Mouse (Mus musculus) thymus, postnatal 25 days (tissue): ENCODE measurements around the gene Nr6a1.

Experiments used
- DNase-seq: peaks from one replicate; pipeline ENCODE4 v3.0.0; 2022

Nr6a1 gene

DNA sequence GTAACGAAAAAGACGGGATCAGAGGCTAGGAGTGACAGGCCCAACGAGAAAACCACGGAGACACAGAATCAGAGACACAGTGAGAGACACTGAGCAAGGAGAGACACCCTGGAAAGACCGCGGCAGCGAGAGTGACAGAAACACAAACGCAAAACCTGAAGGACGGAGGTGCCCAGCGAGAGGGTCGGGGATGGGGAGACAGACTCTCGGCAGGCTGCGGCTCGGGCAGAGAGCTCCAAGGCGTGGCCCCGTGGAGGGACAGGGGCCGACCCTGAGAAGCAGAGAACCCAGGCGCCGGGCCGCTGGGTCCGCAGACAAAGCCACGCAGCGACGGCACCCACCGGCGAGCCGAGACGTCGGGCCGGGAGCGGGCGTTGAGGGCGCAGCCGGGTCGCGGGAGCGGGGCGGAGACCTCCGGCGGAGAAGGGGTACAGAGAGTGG, 216.0 kb downstream of the Nr6a1 start:
- DNase-seq, result no peak

DNA sequence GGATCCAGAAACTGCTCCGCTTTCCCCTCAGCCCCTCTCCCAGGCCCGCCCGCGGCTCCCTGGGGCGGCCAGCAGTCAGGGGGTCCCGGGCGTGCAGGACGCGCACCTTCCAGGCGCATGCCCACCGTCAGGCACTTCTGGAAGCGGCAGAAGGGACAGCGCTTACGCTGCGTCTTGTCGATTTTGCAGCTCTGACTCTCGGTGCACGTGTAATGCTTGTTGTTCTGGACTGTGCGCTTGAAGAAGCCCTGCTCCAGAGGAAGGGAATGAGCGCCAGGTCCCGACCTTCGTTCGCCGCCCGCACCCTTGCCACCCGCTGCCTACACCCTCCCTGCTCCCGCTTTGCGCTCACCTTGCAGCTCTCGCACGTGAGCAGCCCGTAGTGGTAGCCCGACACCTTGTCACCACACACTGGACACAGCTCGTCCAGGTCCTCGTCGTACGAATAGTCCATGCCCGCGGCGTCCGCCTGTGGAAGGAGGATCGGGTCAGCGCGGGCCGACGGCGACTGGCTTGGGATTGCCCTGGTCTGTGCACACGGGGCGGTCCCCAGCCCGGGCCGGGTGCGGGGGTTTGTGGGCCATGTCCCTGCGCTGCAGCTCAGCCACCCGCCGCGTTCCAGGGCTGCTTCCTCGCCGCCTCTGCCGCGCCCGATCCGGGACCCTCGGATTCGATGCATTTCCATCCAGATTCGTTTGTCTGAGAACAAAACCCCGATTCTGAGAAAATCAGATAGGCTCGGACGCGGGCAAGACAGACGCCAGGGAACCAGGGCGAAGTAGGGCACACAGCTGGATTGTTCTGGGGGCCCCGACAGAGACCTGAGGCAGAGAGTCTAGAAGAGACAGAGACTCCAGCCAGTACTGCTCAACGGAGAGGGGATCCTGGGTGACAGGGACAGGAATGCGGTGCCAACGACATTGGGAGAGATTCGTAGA, 216.9 kb downstream of the Nr6a1 start:
- DNase-seq, result no peak

DNA sequence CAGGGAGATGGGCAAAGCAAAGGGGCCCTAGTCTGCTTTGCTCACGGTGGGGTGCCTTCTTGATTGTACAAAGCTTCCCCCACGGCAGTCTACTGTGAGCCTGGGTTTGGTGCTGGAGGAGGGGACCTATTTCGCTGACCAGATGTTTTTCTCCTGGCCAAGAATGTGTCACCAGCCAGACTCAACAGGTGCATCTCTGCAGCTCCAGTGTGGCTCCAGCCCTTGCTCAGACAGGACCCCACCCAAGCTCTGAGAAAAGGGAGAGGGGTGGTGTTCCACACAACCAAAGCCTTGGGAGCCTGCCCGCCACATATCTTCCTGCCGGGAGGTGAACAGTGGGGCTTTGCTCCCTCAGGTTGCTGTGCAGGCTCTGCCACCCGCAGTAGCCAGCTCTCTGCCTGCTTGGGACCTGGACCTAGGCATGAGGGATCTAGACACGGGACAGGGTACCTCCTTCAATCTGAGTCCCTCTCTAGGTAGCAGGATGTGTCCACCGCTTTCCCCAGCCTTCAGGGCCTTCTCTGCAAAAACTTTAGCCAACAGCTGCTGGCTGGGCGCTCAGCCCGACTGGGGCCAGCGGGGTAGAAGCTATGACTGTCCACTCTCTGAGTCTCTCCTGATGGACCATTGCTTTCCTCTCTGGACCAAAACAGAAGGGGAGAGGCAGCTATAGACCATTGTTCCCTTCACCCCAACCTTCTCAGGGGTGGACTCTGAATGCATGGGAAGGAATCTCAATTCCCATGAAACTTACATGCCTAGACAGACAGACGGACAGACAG, 218.4 kb downstream of the Nr6a1 start:
- no peak for DNase-seq

DNA sequence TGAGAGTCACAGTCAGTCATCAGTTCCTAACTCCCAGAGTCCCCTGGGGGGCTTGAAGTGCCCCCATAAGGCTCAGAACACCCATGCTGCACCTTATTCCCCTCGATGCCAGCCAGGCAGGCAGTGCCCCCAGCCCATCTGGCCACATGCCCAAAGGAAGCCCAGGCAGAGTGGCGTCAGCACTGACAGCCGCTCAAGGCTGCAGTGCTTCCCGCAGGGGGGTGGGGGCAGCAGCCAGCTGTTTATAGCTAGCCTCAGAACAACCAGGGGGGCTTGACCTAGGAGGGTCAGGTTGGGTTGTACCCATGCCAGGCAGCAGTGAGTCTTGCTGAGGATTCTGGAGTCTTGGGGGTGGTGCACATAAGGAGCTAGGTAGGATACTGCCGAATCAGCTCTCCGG, 220.8 kb downstream of the Nr6a1 start:
- DNase-seq, result no peak

DNA sequence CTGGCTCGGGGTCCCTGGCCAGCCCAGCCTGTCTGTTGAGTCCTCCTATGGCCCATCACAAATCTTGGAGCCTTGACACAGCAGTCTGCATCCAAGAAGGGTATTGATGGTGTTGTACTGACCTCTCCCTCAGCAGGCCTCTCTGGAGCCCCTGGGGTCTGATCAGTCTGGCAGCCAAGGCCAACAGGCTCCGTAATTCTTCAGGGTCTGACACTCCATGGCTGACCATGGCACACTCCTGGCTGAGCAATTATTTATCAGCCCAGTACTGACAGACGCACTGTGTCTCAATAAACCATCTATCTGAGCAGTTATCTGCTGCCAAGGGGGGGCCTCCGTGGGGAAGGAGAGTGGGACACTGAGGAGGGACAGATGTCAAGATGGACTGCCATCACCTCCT, 222.5 kb downstream of the Nr6a1 start:
- no peak for DNase-seq

DNA sequence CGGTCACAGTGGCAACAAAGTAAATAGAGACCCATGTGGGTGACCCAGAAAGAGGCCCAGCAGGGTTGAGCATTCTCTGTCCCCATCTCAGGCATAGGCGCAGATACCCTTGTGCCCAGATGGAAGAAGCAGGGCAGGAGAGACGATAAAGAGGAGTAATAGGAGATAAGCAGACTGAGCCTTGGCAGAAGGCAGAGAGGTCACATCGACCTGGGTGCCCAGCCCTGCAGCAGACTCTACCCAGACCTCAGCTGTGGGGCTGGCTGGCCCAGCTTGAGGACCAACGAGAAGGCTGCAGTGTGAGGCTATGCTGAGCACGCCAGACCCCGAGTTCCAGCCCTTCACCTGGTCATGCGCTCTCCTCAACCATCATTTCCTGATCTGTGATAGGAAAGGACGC, 223.2 kb downstream of the Nr6a1 start:
- DNase-seq, result no peak

DNA sequence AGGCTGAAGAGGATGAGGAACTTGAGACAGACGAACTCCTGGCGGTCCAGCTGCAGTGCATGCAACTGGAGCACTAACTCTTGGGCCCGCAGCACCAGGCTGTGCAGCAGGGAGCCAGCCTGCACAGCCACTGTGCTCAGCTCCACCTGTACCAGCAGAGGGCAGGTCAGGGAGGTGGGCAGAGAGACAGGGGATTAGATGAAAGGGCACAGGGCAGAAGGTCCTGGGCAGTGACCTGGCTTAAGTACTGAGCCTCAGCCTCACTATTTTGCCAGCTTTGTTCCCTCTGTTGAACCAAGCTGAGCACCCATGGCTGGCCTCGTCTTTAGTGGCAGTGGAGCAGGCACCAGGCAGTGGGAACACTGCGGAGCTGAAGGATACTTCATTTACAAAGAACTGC, 227.3 kb downstream of the Nr6a1 start:
- no peak for DNase-seq

DNA sequence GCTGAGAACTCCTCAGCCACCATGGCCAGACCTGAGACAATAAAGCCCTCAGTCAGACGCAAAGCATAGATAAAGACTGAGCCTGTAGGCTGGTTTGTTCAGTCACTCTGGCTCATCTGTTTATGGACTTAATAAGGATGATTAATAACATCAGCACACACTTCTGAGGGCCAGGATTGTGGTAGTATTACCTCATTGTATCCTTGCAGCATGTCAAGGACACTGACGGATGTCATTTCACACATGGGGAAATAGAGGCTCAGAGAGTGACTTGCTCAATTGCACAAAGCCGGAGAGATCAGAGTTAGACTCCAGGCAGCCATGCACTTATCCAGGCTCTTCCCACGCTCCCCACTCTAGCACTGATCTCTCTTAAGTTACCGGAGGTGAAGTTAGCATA, 228.9 kb downstream of the Nr6a1 start:
- DNase-seq, result no peak

DNA sequence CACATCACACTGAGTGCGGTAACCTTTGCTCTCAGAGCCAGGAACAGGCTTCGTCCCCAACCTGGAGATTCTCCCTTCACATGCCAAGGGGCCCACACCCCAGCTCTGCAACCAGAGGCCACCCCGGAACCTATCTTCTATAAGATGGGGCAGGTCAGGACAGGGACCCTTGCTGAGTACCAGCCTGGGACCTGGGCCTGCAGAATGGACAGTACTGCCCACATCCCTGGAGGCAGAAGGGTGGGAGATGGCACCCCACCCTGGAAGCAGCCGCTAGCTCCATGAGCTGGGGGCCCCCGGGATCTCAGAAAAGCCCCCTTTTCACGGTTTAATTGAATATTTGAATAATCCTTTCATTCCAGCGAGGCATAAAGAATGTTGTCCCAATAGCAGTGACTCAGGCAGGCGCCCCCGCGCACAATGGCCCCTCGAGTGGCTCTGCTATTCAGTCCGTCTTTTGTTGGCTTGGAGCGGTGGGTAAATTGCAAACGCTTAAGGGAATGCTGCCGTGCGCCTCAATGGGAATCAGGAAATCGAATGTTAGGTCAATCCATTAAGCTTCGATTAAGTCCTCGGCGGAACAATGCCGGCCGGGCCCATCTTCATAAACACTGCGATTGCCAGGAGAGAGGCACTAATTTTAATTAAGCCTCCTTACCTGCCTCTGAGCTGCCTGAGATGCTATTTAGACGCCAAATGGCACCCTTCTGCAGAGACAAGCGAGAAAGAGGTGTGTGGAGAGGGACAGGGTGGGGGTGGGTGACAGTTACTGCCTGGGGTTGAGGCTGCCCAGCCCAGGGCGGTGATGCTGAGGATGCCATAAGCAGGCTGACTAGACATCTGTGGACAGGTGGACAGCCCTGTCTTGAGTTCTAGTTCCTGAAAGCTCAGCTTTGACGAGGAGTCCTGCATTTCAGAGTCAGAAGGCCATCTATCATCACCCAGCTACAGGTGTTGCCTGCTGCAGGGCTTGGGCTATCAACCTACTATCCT, 230.1 kb downstream of the Nr6a1 start:
- no peak for DNase-seq

DNA sequence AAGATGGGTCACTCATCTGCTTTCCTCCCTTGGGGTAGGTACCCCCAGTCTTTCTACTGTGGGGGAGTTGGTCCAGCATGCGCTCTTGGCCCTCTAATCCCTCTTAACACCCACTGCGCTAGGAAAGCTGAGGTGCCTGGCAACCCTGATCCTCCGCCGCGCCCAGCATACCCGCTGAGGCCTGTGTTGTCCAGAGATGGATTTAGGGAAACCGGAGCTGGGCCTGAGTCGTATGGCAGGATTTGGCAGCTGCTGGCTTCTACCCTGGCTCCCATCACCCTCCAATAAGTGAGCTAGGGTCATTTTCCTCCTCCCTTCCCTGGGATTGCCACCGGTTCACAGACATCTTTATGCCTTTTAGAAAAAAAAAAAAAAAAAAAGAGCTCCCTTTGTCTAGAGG, 231.7 kb downstream of the Nr6a1 start:
- no peak for DNase-seq

DNA sequence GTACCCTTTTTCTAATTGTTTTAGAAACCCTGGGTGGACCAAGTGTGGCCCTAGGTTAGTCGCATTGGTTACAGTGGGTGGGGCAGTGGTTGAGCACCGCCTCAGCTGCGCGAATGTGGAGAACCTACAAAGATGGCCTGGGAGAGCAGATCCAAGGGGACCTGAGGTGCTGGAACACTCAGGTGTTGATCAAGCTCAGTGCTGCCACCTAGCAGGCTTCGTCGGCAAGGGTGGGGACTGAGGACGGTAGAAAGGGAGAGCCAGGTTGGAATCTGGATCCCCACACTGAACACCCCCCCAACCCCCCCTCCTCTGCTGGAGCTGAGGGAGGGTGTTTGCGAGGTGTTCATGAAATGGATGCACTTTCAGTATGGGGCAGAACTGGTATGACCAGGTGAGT, 235.9 kb downstream of the Nr6a1 start:
- peak; percentile 38 for DNase-seq

DNA sequence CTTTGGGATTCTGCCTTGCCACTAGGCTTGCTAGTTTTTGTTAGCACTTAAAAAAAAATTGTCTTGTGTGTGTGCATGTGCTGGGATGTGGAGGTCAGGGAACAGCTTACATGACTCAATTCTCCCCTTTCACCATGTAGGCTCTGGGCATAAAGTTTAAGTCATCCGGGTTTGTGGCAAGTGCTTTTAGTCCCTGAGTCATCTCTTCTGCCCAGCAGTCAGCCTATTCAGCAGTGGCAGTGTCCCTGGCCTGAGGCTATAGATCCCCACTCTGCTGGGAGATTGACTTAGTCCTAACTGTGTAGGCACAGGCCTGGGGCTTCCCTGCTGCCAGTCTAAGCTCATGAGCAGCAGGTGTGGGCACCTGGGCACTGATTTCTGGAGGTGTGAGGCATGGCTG, 237.6 kb downstream of the Nr6a1 start:
- DNase-seq, result no peak

DNA sequence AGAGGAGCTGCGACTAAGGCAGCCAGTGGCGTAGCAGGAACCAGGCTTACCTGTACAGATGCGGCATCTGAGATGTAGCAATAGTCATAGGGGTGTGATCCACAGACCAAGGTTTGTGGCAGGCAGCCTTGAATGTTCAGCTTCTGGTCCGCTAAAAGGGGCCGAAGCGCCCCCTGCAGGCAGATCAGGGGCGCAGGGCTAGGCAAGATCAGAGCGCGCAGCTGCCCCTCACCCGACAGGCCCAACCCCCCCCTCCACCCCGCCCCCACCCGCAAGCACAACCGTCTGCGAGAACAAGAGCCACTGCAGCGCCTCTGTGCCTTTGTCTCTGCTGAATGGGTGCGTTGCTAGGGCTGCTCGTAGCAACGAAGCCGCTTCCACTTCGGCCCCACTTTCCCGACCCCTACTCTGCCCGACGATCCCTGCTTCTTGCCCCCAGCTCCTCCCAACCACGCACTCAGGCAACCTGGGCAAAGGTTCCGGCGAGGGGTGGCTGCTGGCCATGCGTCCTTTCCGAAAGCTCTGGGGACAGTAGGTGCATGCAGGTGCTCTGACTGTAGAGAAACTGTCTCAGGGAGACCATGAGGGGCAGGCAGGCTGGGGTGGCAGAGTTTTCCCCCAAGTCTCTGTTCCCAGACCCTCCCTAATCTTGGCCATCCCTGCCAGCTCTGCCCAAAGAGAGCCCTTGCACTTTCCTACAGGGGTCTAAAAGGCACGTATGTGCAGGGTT, 238.5 kb downstream of the Nr6a1 start:
- peak; percentile 54 for DNase-seq

DNA sequence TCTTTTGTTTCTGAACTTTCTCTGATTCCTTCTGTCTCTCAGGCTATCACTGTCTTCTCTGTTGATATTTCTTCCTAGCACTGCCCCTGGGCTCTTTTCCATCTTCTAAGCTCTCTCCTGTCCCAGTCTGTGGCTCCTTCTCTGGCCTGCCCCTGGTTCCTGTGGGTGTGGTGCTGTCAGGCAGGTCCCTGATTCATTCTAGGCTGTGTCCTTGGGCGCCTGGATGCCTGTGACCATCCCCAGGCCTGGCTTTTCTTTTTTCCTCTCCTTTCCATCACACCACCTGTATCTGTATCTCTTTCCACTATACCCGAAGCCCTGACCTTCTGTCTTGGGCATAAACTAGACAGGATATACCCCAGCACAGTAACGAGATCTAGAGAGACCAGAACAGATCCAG, 241.7 kb downstream of the Nr6a1 start:
- DNase-seq, result no peak

DNA sequence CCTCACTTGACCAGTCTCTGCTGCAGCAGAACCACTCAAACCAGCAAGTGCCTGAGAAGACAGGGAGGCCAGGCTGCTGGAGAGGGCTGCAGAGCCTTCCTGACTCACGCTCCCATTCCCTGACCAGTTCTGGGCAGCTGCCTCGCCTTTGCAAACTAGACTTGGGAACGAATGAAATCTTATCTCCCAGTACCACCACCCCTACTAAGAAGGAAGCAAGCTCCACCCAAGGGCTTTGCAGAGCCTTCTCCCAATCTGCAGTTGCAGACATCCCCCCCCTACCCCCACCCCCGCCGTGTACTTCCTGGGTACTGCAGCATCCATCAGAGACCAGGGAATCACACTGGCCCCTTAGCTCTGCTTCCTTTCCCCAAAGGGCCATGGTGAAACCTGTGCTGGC, 244.4 kb downstream of the Nr6a1 start:
- no peak for DNase-seq

DNA sequence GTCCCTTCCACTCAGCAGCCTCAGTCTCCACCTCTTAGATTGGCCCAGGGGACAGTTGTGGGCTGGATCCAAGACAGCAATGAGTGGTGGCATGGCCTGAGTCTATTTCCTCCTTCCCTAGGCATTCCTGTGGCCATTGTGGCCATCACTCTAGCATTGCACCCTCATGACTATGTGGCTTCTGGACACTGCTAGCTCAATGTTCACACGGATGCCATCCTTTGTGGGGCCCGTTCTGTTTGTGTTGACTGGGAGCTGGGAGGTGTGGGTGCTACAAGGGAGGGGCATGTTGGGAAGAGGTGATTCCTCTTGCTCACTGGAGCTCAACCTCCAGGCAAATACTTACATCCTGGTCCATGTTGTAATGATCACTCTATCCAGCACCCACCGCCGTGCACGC, 245.3 kb downstream of the Nr6a1 start:
- DNase-seq, result no peak

DNA sequence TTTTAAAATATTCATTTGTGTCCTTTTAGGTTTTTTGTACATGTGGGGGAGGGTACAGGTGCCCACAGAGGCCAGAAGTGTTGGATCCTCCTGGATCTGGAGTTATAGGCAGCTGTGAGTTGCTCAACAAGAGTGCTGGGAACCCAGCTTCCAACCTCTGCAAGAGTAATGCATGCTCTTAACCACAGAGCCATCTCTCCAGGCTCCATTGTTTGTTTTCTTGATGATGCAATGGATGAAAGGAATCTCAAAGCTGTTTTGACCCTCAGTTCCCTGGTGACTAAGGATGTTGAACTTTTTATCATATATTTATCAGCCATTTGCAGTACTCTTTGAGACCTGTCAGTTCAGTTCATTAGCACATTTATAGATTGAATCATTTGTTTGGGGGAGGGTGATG, 248.5 kb downstream of the Nr6a1 start:
- DNase-seq, result no peak

DNA sequence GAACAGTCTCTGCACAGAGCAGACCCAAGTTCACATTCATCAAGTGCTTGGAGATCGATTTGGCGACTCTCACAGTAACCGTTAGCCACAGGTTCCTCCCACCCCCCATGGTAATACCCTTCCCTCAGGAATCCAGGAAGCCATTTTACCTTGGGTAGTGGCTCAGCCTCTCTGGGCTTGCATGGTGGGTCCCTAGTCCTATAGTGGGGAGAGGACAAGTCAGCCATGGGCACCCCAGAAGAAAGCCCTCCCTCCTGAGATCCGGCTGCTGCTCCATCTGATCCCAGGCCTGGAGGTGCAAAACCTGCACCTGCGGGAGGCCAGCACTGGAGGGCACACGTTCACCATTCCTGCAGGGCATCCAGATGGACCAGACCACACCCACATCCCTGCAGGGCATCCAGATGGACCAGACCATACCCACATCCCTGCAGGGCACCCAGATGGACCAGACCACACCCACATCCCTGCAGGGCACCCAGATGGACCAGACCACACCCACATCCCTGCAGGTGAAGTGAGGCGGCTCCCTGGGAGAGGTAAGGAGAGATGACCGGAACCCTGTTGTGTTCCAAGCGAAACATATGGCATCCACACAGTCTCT, 252.0 kb downstream of the Nr6a1 start:
- no peak for DNase-seq
